ENCODE assay signal across 8 mouse cellular contexts in the genomic region with DNA sequence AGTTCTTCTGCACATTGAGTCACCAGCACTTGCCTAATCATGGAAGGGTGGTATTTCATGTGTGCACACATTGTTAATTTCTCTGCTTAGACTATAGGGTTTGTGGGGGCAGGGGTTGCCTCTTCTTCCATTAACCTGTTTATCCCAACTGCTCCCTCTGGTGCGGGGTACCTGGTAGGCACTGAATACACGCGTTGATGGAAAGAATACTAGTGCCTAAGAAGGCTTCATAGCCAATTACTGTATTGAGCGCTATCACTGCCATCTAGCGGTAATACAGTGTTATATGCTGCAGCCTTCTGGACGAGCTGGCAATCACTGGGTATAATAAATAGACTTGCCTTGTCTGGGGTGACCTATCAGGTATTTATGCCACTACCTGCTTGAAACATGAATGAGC.
DNase-seq lines count a peak whose midpoint lies in the region; ATAC-seq and TF ChIP-seq lines count a peak whose summit lies in the region.

No protein-coding gene starts in this region.

- no peak for TF ChIP-seq POLR2A in spleen, adult 2 months (IDR thresholded peaks at IDR 0.05; ENCODE audit: low read depth, low read length)

- DNase-seq in 416B (ENCODE audit: low read depth) = peak; percentile 93
- peak; percentile 73 for DNase-seq in adrenal gland, adult 2 months
- peak; percentile 64 for DNase-seq in embryonic facial prominence, embryonic 10.5 days (ENCODE audit: low spot score)
- DNase-seq in heart, adult 18-20 months = peak; percentile 83 to 86
- peak; percentile 85 for DNase-seq in kidney, adult 11 months
- peak; percentile 64 for DNase-seq in limb, embryonic 10.5 days (ENCODE audit: low spot score)
- peak; percentile 90 for DNase-seq in midbrain, embryonic 11.5 days (ENCODE audit: low spot score, missing footprints)
- peak; percentile 61 to 78 for DNase-seq in spleen, adult 2 months (ENCODE audit: low read depth in 1 of 2, low spot score in 2 of 2)

- TF ChIP-seq CTCF in spleen, adult 2 months (IDR thresholded peaks at IDR 0.05; ENCODE audit: extremely low read depth, insufficient read depth, insufficient read length, insufficient replicate concordance) = peak; percentile 37; the same call in 1 of the 2 replicates

- no peak overlapping the region for H3K9ac ChIP-seq in midbrain, embryonic 11.5 days (ENCODE audit: low read length)

- H3K27ac ChIP-seq in embryonic facial prominence, embryonic 10.5 days (replicated peaks) = no peak overlapping the region
- H3K27ac ChIP-seq in limb, embryonic 10.5 days = no peak overlapping the region
- H3K27ac ChIP-seq in midbrain, embryonic 11.5 days (ENCODE audit: low read depth, low read length) = no peak overlapping the region
- H3K27ac ChIP-seq in spleen, adult 2 months (ENCODE audit: insufficient read depth, low read length) = no peak overlapping the region

- H3K27me3 ChIP-seq in embryonic facial prominence, embryonic 10.5 days (replicated peaks; ENCODE audit: low read depth, poor library complexity, severe bottlenecking) = no peaks in the 10 kb centered on the region
- H3K27me3 ChIP-seq in limb, embryonic 10.5 days (ENCODE audit: low read depth, poor library complexity, severe bottlenecking) = no peaks in the 10 kb centered on the region
- peaks cover 3% of the 10 kb centered on the region; the same call in 1 of the 2 replicates for H3K27me3 ChIP-seq in midbrain, embryonic 11.5 days (ENCODE audit: control insufficient read depth, insufficient read depth, low read length)
- no peaks in the 10 kb centered on the region for H3K27me3 ChIP-seq in spleen, adult 2 months (ENCODE audit: control insufficient read depth, insufficient read depth, low read length)

- no peaks in the 10 kb centered on the region for H3K36me3 ChIP-seq in embryonic facial prominence, embryonic 10.5 days (replicated peaks)
- no peaks in the 10 kb centered on the region for H3K36me3 ChIP-seq in limb, embryonic 10.5 days
- no peaks in the 10 kb centered on the region for H3K36me3 ChIP-seq in midbrain, embryonic 11.5 days (ENCODE audit: control insufficient read depth, insufficient read depth, low read length)
- no peaks in the 10 kb centered on the region for H3K36me3 ChIP-seq in spleen, adult 2 months (ENCODE audit: control insufficient read depth, insufficient read depth, low read length)

- H3K4me2 ChIP-seq in midbrain, embryonic 11.5 days = no peak overlapping the region

- ATAC-seq in midbrain, embryonic 11.5 days (ENCODE audit: low FRiP score) = peak; percentile 76

- no peak overlapping the region for H3K4me3 ChIP-seq in embryonic facial prominence, embryonic 10.5 days
- H3K4me3 ChIP-seq in limb, embryonic 10.5 days = no peak overlapping the region
- no peak overlapping the region for H3K4me3 ChIP-seq in midbrain, embryonic 11.5 days (ENCODE audit: low read depth, low read length)
- no peak overlapping the region for H3K4me3 ChIP-seq in spleen, adult 2 months (ENCODE audit: extremely low read depth, insufficient read depth, insufficient read length)

- H3K4me1 ChIP-seq in embryonic facial prominence, embryonic 10.5 days = peaks cover 15% of the 10 kb centered on the region
- peaks cover 25% of the 10 kb centered on the region for H3K4me1 ChIP-seq in limb, embryonic 10.5 days
- peaks cover 7% of the 10 kb centered on the region for H3K4me1 ChIP-seq in midbrain, embryonic 11.5 days (ENCODE audit: control insufficient read depth, insufficient read depth, low read length)
- no peaks in the 10 kb centered on the region for H3K4me1 ChIP-seq in spleen, adult 2 months (ENCODE audit: control insufficient read depth, insufficient read depth, insufficient read length)

- H3K9me3 ChIP-seq in embryonic facial prominence, embryonic 10.5 days = no peaks in the 10 kb centered on the region; the same call in 1 of the 2 replicates
- H3K9me3 ChIP-seq in limb, embryonic 10.5 days (replicated peaks) = no peaks in the 10 kb centered on the region
- no peaks in the 10 kb centered on the region for H3K9me3 ChIP-seq in midbrain, embryonic 11.5 days (ENCODE audit: control insufficient read depth, low read length)

- WGBS in embryonic facial prominence, embryonic 10.5 days = under 1% methylated on average over 6 of the region's 6 CpGs
- under 1% methylated on average over 6 of the region's 6 CpGs for WGBS in limb, embryonic 10.5 days
- 2% methylated on average over 6 of the region's 6 CpGs for WGBS in midbrain, embryonic 11.5 days
- WGBS in spleen, adult 2 months = under 1% methylated on average over 6 of the region's 6 CpGs
